Comparison of ENCODE assay signal across 8 mouse cellular contexts in genomic region chr4:63544494-63545230, GRCm38 (mm10). TPM values are rescaled to one million over a fixed set of nuclear protein-coding genes. Genes with fewer than 3 reads are reported as not detected.
DNase-seq lines count a peak whose midpoint lies in the region; ATAC-seq and TF ChIP-seq lines count a peak whose summit lies in the region.

Gene Atp6v1g1, plus strand, starts transcription at chr4:63544772.

- peak within 1 kb of the TSS; percentile 72 for H3K4me2 ChIP-seq in forebrain, embryonic 16.5 days (ENCODE audit: low read length)
- H3K4me2 ChIP-seq in lung, embryonic 16.5 days (ENCODE audit: low read depth, low read length) = peak within 1 kb of the TSS; percentile 85

- H3K9ac ChIP-seq in forebrain, embryonic 16.5 days (replicated peaks; ENCODE audit: low read depth, low read length) = peak within 1 kb of the TSS; percentile 74
- H3K9ac ChIP-seq in lung, embryonic 16.5 days (ENCODE audit: low read length) = peak within 1 kb of the TSS; percentile 97

- ATAC-seq in G1E (ENCODE audit: extremely low read depth, insufficient number of reproducible peaks, low FRiP score, poor library complexity, severe bottlenecking) = peak; percentile 85
- peak; percentile 95 for ATAC-seq in forebrain, embryonic 16.5 days
- peak; percentile 97 for ATAC-seq in lung, embryonic 16.5 days (ENCODE audit: low read depth)

- H3K4me3 ChIP-seq in G1E (ENCODE audit: low read depth, low read length) = peak within 1 kb of the TSS; percentile 89
- peak within 1 kb of the TSS; percentile 79 for H3K4me3 ChIP-seq in forebrain, embryonic 16.5 days (replicated peaks; ENCODE audit: low read length)
- H3K4me3 ChIP-seq in lung, embryonic 16.5 days (ENCODE audit: low read length) = peak within 1 kb of the TSS; percentile 89

- DNase-seq in G1E (ENCODE audit: low spot score) = peak; percentile 93
- peak; percentile 96 for DNase-seq in cerebellum, adult 11-12 months
- DNase-seq in heart, postnatal 36 days = peak; percentile 93 to 94
- peak; percentile 91 to 95 for DNase-seq in layer of hippocampus, adult 8-10 months (ENCODE audit: low spot score in 2 of 2)
- peak; percentile 83 for DNase-seq in ovary, postnatal 10 days (ENCODE audit: low spot score)
- peak; percentile 96 for DNase-seq in thymus, postnatal 10 days (ENCODE audit: low spot score in 2 of 2)

- peak within 1 kb of the TSS; percentile 81 for H3K27ac ChIP-seq in forebrain, embryonic 16.5 days (ENCODE audit: low read length)
- H3K27ac ChIP-seq in lung, embryonic 16.5 days (ENCODE audit: low read length) = peak within 1 kb of the TSS; percentile 82

- TF ChIP-seq CTCF in G1E (IDR thresholded peaks at IDR 0.05; ENCODE audit: low read depth, low read length) = no peak

- intact Hi-C loops in heart, postnatal 36 days (cut with DNase I) = loop anchor here (1.0 kb wide), 1 partner anchor 13 kb away; no protein-coding TSS in a partner anchor

- H3K9me3 ChIP-seq in G1E (replicated peaks) = no peaks in the 10 kb centered on the region
- no peaks in the 10 kb centered on the region for H3K9me3 ChIP-seq in forebrain, embryonic 16.5 days (ENCODE audit: control insufficient read depth, low read length)
- no peaks in the 10 kb centered on the region for H3K9me3 ChIP-seq in lung, embryonic 16.5 days (ENCODE audit: control insufficient read depth, low read length)

- peaks cover 37% of the 10 kb centered on the region for H3K36me3 ChIP-seq in G1E (replicated peaks)
- peaks cover 11% of the 10 kb centered on the region for H3K36me3 ChIP-seq in forebrain, embryonic 16.5 days (ENCODE audit: control insufficient read depth, insufficient read depth)
- peaks cover 13% of the 10 kb centered on the region for H3K36me3 ChIP-seq in lung, embryonic 16.5 days (ENCODE audit: control insufficient read depth, insufficient read depth, low read length)

- H3K27me3 ChIP-seq in G1E (ENCODE audit: insufficient read depth, low read length) = peaks cover 3% of the 10 kb centered on the region; the same call in 1 of the 2 replicates
- H3K27me3 ChIP-seq in forebrain, embryonic 16.5 days (replicated peaks; ENCODE audit: control insufficient read depth, insufficient read depth, low read length) = no peaks in the 10 kb centered on the region
- H3K27me3 ChIP-seq in lung, embryonic 16.5 days (ENCODE audit: control insufficient read depth, insufficient read depth, low read depth, low read length) = no peaks in the 10 kb centered on the region

- under 1% methylated on average over 46 of the region's 57 CpGs for WGBS in forebrain, embryonic 16.5 days
- 0% methylated on average over 47 of the region's 57 CpGs for WGBS in lung, embryonic 16.5 days

- peaks cover 36% of the 10 kb centered on the region for H3K4me1 ChIP-seq in G1E (ENCODE audit: insufficient read depth, low read depth, low read length)
- H3K4me1 ChIP-seq in forebrain, embryonic 16.5 days (replicated peaks; ENCODE audit: control insufficient read depth, insufficient read depth, low read length) = peaks cover 31% of the 10 kb centered on the region
- H3K4me1 ChIP-seq in lung, embryonic 16.5 days (replicated peaks; ENCODE audit: control insufficient read depth, insufficient read depth, low read length) = peaks cover 27% of the 10 kb centered on the region

RNA-seq across cellular contexts. Expression of gene Atp6v1g1, which starts in this region (rescaled TPM):
- total RNA-seq in G1E (2014; fragmentation: Nextera tagmentation) (116 and 120 TPM in 2 replicates), G1E (2017) (220 and 233 TPM in 2 replicates)
- 128 and 147 TPM in 2 replicates for polyA plus RNA-seq in G1E (2012)
- polyA plus RNA-seq in forebrain, embryonic 16.5 days (2015; fragmentation: Nextera tagmentation; extraction: Ambion mirVana) = 427 and 436 TPM in 2 replicates
- total RNA-seq in heart, postnatal 36 days (2021) = 100 to 1,000 TPM; 150 to 161 TPM
- total RNA-seq in layer of hippocampus, adult 8-10 months (2022) = 100 to 1,000 TPM; 110 to 144 (median 128) TPM
- polyA plus RNA-seq in lung, embryonic 16.5 days (2015; fragmentation: Nextera tagmentation; extraction: Ambion mirVana) = 271 and 284 TPM in 2 replicates

Comparison
In these comparisons a context has a peak if more than half of its experiments do, and no peak if none do; other contexts are left out.
1. Peak in every context shown above with its lines: DNase-seq, ATAC-seq, H3K4me3 ChIP-seq and H3K27ac ChIP-seq.